ENCODE assay signal across 9 mouse cellular contexts in genomic region chr2:165055905-165056304, GRCm38 (mm10). TPM values are rescaled to one million over a fixed set of nuclear protein-coding genes. Genes with fewer than 3 reads are reported as not detected.
DNase-seq lines count a peak whose midpoint lies in the region; ATAC-seq lines count a peak whose summit lies in the region.
"Had no signal": no experiment of that assay in that cellular context is flagged by ENCODE, and none has a peak within 500 bp of the region (broad histone marks: within the 10 kb centered on the region; RNA-seq: fewer than 3 reads in every experiment).

No protein-coding gene starts in this region.

- H3K27me3 ChIP-seq in heart, embryonic 10.5 days (ENCODE audit: insufficient read depth, poor library complexity, severe bottlenecking), result peaks cover 15% of the 10 kb centered on the region
- H3K27me3 ChIP-seq in kidney, embryonic 15.5 days, result peaks cover 13% of the 10 kb centered on the region

- peak overlapping the region; percentile 60; the same call in 1 of the 2 replicates for H3K27ac ChIP-seq in heart, embryonic 10.5 days
- 0 out of 2 replicates have a peak overlapping the region, but pooled peaks have one; percentile 10 for H3K27ac ChIP-seq in kidney, embryonic 15.5 days

- ATAC-seq in kidney, embryonic 15.5 days (replicated peaks; ENCODE audit: low FRiP score), result peak; percentile 52; the same call in 1 of the 2 replicates

- H3K36me3 ChIP-seq in heart, embryonic 10.5 days, result no peaks in the 10 kb centered on the region
- no peaks in the 10 kb centered on the region for H3K36me3 ChIP-seq in kidney, embryonic 15.5 days

- peak overlapping the region; percentile 54 for H3K4me3 ChIP-seq in heart, embryonic 10.5 days
- H3K4me3 ChIP-seq in kidney, embryonic 15.5 days (replicated peaks), result peak overlapping the region; percentile 41

- H3K4me1 ChIP-seq in heart, embryonic 10.5 days, result peaks cover 28% of the 10 kb centered on the region
- peaks cover 18% of the 10 kb centered on the region for H3K4me1 ChIP-seq in kidney, embryonic 15.5 days

- H3K4me2 ChIP-seq in kidney, embryonic 15.5 days, result peak overlapping the region; percentile 67

- peak; percentile 95 for DNase-seq in heart, adult 11 months
- DNase-seq in heart, postnatal 25 days (ENCODE audit: low spot score), result no peak
- DNase-seq in heart, embryonic 10.5 days (ENCODE audit: low spot score), result no peak
- peak; percentile 47 for DNase-seq in lung, postnatal 25 days (ENCODE audit: low spot score)
- no peak for DNase-seq in ovary, adult 18-20 months (ENCODE audit: low spot score)
- no peak for DNase-seq in urinary bladder, postnatal 25 days (ENCODE audit: low spot score)
- DNase-seq in thymus, postnatal 4 days, result no peak

- no peaks in the 10 kb centered on the region for H3K9me3 ChIP-seq in heart, embryonic 10.5 days
- H3K9me3 ChIP-seq in kidney, embryonic 15.5 days (replicated peaks), result no peaks in the 10 kb centered on the region

- peak overlapping the region; percentile 36; the same call in 1 of the 2 replicates for H3K9ac ChIP-seq in kidney, embryonic 15.5 days

- intact Hi-C loops in heart, postnatal 25 days (cut with DNase I), result no loop called here

- 2% methylated on average over 7 of the region's 7 CpGs for WGBS in heart, embryonic 10.5 days
- 6% methylated on average over 7 of the region's 7 CpGs for WGBS in kidney, embryonic 15.5 days

RNA-seq across cellular contexts. Expression of gene Cd40, which starts 0.5 kb away (rescaled TPM):
- 1 to 10 TPM; 1.9 to 3.6 TPM for total RNA-seq in heart, postnatal 25 days (2021)
- 7.8 and 11.9 TPM in 2 replicates for polyA plus RNA-seq in heart, embryonic 10.5 days (2016; fragmentation: Nextera tagmentation; extraction: Ambion mirVana)
- polyA plus RNA-seq in kidney, embryonic 15.5 days (2015; fragmentation: Nextera tagmentation; extraction: Ambion mirVana), result 7.4 and 8.4 TPM in 2 replicates

RNA-seq across cellular contexts. Expression of gene Ncoa5, which starts 21.2 kb away (rescaled TPM):
- total RNA-seq in heart, postnatal 25 days (2021), result 10 to 100 TPM; 19.1 to 19.5 TPM
- 52.8 and 64.2 TPM in 2 replicates for polyA plus RNA-seq in heart, embryonic 10.5 days (2016; fragmentation: Nextera tagmentation; extraction: Ambion mirVana)
- polyA plus RNA-seq in kidney, embryonic 15.5 days (2015; fragmentation: Nextera tagmentation; extraction: Ambion mirVana), result 73.5 and 79.6 TPM in 2 replicates

RNA-seq across cellular contexts. Expression of gene 1700025C18Rik, which starts 34.6 kb away (rescaled TPM):
- total RNA-seq in heart, postnatal 25 days (2021), result not detected
- polyA plus RNA-seq in heart, embryonic 10.5 days (2016; fragmentation: Nextera tagmentation; extraction: Ambion mirVana), result not detected in 2 replicates
- not detected in 2 replicates for polyA plus RNA-seq in kidney, embryonic 15.5 days (2015; fragmentation: Nextera tagmentation; extraction: Ambion mirVana)
- total RNA-seq: heart, postnatal 36 days had no signal

Comparison
In these comparisons a context has a peak if more than half of its experiments do, and no peak if none do; other contexts are left out.
1. DNase-seq: peak in heart, adult 11 months (single experiment) and lung, postnatal 25 days (single experiment); none in heart, postnatal 25 days (single experiment), heart, embryonic 10.5 days (single experiment), ovary, adult 18-20 months (single experiment), urinary bladder, postnatal 25 days (single experiment) and thymus, postnatal 4 days (single experiment).